Mouse (Mus musculus) brain, embryonic 18.5 days (tissue): ENCODE data around the gene Selenop.
"Not testable (repeated sequence)": the region's sequence is repeated elsewhere in the genome, so short reads cannot be mapped to it uniquely, and the experiment has no call there.

ENCODE experiments used
- DNase-seq: peaks from one replicate; pipeline ENCODE4 v3.0.0-alpha.2; 2012; ENCODE audit warnings: low read depth, low spot score

Gene Selenop

DNA sequence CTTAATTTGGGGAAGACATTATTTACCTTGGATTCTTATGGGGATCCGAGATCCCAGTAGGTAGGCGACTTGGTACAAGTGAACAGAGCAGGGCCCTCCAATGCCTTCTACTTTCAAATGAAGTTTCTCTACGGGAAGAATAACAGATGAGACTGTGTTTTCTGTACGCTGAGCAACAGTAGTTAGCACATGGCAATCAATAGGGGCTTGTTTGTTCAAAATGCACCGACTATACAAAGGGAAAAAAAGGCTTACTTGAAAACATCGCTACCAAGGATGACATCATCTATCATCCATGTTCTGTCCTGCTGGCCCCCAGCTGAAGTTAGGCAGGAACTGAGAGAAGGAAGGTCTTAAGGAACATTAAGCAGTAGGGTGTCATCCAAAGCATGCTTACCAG is at the start of gene Selenop:
TSS of gene Selenop (plus strand) at position 301 of the 400 bp plus-strand sequence.
- no peak for DNase-seq

- not testable (repeated sequence) for DNase-seq
Observed at GRCm38 (mm10) chr15:3218668-3219067, 49.7 kb upstream of the Selenop start.

DNA sequence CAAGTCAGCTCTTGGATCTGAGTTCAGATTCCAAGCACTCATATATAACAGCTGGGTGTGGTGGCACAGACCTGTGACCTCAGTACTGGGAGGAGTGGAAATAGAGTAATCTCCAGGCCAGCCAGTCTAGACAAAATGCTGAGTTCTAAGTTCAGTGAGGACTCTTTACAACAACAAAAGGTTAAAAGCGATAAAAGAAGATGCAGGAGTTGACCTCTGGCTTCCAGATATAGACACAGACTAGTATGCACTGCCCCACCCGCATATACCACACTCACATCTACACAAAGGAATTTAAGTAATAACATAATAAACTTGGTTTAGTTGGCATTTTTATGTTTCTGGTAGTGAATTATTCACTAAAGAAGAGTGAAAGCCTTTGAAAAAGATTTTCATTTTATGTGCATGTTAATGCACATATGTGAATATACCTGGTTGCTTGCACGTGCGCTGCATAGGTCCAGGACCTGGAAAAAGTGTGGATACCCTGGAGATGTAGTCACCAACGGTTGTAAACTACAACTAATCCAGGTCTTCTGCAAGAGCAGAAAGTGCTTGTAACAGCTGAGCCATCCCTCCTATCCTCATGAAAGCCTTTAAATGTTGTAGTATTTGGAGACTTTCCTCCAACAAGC is 45.4 kb upstream of the Selenop start:
- DNase-seq, result no peak

GRCm38 (mm10) chr15:3226573-3226972 is 41.8 kb upstream of the Selenop start:
- DNase-seq, result no peak

DNA sequence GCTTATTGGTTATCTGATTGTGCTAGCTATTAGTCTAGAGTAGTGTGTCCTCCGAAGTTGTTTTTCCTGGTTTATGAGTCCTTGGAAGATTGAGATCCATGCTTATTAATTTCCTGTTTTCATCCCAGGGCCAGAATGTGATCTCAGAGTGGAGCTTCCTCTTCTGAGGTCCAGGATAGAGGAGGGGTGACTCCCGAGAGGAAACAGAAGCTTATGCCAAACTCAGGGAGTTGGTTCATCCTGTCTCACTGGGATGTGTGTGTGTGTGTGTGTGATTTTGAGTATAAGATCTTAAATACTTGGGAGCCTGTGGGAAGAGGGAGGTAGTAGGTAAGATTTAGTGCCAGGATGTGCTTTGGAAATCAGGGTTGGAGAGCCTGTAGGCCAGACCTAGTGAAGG is 40.2 kb upstream of the Selenop start:
- no peak for DNase-seq

DNA sequence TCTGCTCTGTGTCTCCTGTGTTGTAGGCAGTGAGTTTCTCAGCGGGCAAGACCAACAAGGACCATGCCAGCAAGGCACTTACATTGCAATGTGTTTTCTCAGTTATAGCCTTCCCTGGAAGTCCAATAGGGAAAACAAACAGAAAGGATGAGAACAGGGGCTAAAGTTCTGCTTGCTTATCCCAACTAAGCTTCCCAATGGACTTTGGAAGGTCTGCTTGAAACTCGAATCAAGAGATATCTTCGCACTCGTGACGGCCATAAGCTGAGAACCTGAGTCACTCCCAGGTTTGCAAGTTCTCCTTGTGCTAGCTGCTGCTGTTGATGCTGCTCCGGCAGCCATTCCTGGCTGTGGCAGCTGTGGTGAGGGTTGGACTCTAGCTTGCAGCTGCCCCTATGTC is 39.4 kb upstream of the Selenop start:
- DNase-seq, result no peak

DNA sequence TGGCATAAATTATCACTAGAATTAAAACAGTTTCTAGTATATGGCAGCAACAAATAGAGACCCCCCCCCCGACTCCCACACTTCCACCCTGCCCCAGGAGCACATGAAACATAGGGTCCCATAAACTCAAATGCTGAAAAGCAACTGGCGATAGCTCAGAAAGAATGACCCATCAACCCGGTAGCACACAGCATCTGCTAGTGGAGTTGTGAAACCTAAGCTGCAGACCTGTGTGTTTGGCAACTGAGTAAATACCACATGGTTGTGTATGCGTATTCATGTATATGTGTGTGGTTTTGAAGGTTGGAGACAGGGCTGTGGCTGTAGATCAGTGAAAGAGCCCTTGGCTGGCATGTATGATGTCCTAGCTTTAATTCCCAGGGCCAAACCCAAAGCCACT is 37.3 kb upstream of the Selenop start:
- no peak for DNase-seq

- no peak for DNase-seq
Observed at GRCm38 (mm10) chr15:3232168-3232835, 36.0 kb upstream of the Selenop start.

DNA sequence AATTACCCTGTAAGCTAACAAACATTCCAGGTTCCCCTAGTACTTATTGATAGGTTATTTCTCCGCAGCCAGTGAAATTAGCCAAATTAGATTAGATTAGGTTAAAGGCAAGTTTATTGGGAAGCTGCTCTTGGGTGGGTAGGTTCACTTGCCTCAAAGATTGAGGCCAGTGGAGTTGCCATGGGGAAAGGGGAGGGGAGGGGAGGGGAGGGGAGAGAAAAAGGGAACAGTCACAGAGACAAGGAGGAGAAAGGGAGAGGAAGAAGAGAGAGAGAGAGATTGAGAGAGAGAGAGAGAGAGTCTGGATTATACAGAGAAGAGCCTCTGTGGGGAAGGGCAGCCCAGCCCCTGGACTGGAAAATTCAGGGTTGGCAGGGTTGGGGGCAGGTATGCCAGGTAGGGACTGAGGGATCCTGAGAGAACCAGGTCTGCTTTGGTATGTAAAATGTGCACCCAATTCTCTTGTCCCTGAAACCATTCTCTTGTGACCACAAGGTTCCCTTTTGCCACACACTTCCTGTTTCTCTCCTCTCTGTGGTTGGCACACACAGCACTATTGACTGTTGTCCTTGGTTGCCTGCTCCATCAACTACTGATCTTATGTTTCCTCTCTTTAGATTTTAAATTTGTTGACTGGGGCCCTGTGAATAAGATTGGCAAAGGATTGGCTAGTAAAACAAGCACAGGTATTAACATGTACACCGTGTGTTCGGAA is 34.4 kb upstream of the Selenop start:
- DNase-seq, result no peak

- DNase-seq, result no peak
Observed at GRCm38 (mm10) chr15:3236338-3236737, 32.0 kb upstream of the Selenop start.

GRCm38 (mm10) chr15:3237963-3238362 is 30.4 kb upstream of the Selenop start:
- DNase-seq, result no peak

GRCm38 (mm10) chr15:3245036-3245435 is 23.3 kb upstream of the Selenop start:
- not testable (repeated sequence) for DNase-seq

DNA sequence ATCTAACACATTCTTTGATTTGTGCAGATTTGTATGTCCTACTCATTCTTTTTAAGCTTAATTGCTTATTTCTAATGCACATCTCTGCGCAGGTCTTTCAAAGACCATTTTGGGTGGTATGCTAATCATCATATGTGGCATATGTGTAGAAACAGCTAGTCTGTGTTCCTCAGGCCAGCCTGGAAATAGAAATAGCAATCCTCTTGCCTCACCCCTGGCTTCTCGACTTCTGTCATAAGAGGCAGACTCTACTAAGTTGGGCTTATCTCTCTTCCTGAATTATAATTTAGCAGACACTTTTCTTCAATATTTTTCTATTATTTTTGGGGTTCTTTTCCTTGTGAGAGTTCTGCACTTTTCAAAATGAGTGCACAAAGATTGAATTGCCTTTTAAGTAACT is 17.7 kb upstream of the Selenop start:
- DNase-seq, result no peak

DNA sequence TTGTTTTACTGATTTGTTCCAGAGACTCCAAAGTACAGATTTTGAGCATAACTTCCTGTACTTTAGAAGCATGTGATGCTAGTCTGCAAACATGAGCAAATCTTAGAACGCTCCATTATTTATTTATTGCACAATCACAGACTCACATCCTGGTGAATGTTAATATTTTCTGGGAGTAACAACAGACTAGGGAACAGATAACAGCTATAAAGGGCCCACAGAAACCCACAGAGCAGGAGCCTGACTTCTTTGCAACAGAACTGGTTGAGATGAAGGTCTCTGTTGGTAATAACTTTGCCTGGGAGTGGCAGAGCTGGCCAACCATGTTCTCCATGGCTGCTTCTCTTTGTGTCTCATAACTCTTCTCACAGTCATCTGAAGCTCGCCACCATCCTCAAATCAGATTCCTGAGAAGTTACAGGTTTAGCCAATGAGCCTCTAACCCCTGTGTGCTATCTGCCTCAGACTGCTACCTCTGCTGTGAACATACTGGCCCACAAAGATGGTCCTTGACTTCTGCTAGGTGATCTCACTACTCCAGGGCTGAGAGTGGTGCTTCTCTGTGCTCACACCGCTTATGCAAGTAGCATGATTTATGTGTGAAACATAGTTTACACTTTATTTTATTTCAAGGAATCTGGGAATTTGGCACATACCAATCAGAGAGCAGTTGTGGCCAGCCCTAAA is 17.2 kb upstream of the Selenop start:
- no peak for DNase-seq

DNA sequence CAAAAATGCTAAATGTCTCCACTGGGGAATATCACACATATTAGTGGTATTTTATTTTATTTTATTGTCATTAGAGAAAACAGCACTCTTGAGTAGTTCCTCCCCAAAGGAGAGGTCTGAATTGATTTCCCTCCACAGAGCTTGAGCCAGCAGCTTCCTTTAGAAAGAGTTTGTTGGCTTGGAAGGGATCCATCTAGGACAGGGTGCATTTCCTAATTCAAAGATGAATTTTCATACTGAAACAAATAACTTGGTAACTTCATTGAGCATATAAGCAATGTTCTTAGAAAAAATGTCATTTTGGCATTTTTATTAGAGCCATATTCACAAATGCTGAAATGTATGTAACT is 16.7 kb upstream of the Selenop start:
- DNase-seq, result no peak

DNA sequence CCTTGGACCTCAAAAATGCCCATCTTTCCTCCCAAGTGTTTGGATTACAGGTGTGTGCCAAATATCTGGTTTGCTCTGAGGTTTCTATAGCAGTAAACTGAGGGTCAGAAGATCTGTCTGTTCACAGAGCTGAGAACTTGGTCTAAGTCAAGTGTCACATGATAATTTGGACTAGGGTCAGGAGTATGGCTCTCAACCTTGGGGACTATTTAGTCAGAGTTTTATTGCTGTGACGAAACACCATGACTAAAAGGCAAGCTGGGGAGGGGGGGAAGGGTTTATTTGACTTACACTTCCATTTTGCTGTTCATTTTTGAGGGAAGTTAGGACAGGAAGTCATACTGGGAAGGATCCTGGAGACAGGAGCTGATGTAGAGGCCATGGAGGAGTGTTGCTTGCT is 9.3 kb upstream of the Selenop start:
- no peak for DNase-seq

- DNase-seq, result no peak
Observed at GRCm38 (mm10) chr15:3260309-3260708, 8.0 kb upstream of the Selenop start.

DNA sequence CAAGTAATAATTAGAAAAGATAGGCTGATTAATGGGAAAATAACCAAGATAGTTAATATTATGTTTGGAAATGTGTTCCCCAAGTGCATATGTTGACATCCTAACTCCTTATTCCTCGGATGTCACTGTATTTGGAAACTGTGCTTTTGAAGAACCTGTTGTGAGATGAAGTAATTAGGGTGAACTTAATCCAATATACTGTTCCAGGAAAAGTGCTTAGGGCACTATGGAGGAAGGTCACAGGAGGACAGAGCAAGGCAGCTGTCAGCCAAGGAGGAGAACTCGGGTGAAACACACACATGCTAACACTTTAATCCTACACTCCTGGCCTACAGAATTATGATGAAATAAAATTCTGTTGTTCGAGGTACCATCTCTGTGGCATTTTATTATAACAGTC is 5.5 kb upstream of the Selenop start:
- DNase-seq, result no peak

- no peak for DNase-seq
Observed at GRCm38 (mm10) chr15:3264293-3264692, 4.1 kb upstream of the Selenop start.

DNA sequence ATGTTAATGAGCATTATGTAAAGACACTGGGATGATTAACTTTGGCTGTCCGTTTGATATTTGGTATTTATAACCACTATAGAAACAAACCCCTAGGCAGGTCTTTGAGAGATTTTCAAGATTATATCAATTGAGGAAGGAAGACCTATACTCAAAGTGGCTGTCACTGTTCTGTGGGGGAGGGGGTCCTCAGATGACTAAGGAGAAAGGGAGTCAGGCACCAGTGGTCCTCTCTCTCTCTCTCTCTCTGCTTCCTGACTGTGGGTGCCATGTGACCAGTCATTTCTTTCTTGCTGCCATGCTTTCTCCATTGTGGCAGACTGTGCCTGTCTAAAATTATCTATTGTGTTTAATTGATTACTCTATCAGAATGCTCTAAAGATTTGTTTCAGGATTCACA is 3.5 kb upstream of the Selenop start:
- DNase-seq, result no peak

DNA sequence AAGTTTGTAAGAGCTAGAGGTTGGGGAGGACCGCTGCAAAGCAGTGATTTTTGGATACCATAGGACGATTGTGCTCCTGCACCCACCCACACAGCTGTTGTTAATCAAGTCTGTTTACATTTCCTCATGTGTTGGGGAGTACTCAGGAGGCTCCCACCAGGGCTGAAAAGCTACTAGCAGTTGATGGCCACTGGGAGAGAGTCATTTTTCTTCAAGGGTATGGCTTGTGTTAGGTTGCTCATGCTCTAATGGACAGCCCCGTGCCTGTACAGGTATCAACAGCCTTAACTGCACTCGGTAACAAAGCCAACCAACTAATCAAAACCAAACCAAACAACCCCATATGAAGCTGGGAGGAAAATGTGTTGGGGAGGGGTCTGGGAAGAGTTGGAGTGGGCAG is 1.1 kb downstream of the Selenop start:
- DNase-seq, result no peak

DNA sequence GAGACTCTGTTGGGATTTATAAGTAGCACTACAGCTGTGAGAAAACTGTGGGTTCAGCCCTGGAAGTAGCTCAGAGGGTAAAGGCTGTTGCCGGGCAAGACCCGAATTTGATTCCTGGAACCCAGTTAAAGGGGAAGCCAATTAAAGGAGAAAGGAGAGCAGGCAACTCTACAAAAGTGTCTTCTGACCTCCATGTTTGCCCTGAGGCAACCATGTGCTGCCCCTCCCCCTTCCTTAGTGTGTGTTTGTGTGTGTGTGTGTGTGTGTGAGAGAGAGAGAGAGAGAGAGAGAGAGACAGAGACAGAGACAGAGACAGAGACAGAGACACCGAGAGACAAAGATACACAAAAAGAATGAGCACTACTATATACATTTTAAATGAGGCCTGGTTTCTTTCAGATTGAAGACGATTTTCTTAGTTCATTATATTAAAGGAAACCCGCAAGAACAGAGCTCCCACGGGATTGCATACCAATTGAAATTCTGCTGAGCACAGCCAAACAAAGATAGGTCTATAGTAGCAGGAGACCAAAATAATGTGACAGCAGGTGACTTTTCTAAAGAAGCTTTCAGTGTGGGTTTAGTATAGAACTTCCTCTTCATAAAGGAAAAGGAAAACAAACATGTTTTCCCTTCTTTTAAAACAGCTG is 1.8 kb downstream of the Selenop start:
- no peak for DNase-seq
